Mouse (Mus musculus): Measurements from ENCODE around the gene Dgcr2.

DNA sequence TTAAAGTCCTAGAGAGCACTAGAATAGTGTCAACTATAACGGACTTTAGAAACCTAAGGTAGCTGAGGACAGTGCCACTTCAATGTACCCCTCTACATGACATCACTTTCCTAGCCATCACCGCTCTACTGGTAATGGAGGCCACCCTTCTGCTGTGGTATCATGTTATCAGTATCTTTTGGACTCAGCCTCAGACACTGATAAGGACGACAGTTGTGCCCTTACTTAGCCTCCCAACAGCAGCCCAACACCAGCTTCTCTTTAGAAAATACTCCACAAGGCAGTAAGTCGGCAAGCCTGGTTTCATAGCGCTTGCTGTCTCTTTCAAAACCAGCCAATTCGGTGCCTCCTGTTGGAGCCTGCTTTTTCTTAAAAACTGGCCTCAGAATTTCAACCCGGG is 63.8 kb downstream of the Dgcr2 start:
- TF ChIP-seq MAFK (IDR thresholded peaks at IDR 0.05; ENCODE audit: insufficient read depth, low read depth, low read length) (no peak), HCFC1 (IDR thresholded peaks at IDR 0.05; ENCODE audit: borderline replicate concordance, insufficient read depth, low read length) (no peak), ZNF384 (IDR thresholded peaks at IDR 0.05; ENCODE audit: low read depth, low read length) (no peak), CHD2 (IDR thresholded peaks at IDR 0.05; ENCODE audit: low read depth, low read length) (no peak), ZC3H11A (IDR thresholded peaks at IDR 0.05; ENCODE audit: borderline replicate concordance, low read depth, low read length) (no peak)
